Mouse (Mus musculus): ENCODE measurements around the gene Rnf40.

GRCm38 (mm10) chr7:127649206-127649605 lies 60.6 kb downstream of the Rnf40 start:
- no peak for TF ChIP-seq CTCF (IDR thresholded peaks at IDR 0.05; ENCODE audit: insufficient read depth, low read depth, low read length)
- TF ChIP-seq POLR2A (IDR thresholded peaks at IDR 0.05; ENCODE audit: insufficient read depth, low read depth, low read length): no peak

Measured in olfactory bulb, adult 2 months (tissue).